ENCODE assay signal across 7 mouse cellular contexts in the genomic region with DNA sequence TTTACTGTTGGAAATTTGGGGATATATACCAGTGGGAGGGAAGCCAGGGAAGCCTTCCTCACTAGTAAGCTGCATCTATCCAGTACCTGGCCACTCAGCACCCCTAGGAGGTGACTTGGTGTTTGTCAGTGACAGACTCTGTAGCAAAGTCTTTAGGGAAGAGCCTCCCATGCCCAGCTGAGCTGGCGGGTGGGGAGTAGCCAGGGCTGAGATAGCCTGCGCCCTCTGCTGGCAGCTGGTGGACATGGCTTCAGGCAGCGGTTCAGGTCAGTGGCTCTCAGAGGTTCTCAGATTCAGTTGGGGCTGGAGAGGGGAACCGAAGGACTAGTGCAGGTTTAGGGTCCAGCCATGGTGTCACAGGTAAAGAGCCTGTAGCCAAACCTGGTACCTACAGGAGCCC. TPM values are rescaled to one million over a fixed set of nuclear protein-coding genes. Genes with fewer than 3 reads are reported as not detected.
A peak's percentile ranks its signal among the peaks of the same experiment; 100 is the strongest.
DNase-seq lines count a peak whose midpoint lies in the region; ATAC-seq and TF ChIP-seq lines count a peak whose summit lies in the region.

No protein-coding gene starts in this region.

- peaks cover 12% of the 10 kb centered on the region for H3K36me3 ChIP-seq in forebrain, embryonic 16.5 days (ENCODE audit: control insufficient read depth, insufficient read depth)
- H3K36me3 ChIP-seq in hindbrain, embryonic 13.5 days = peaks cover 42% of the 10 kb centered on the region
- peaks cover 4% of the 10 kb centered on the region; the same call in 1 of the 2 replicates for H3K36me3 ChIP-seq in midbrain, embryonic 11.5 days (ENCODE audit: control insufficient read depth, insufficient read depth, low read length)
- peaks cover 9% of the 10 kb centered on the region for H3K36me3 ChIP-seq in small intestine, adult 2 months (ENCODE audit: control insufficient read depth, insufficient read depth, low read length)

- H3K27me3 ChIP-seq in forebrain, embryonic 16.5 days (replicated peaks; ENCODE audit: control insufficient read depth, insufficient read depth, low read length) = no peaks in the 10 kb centered on the region
- no peaks in the 10 kb centered on the region for H3K27me3 ChIP-seq in hindbrain, embryonic 13.5 days
- H3K27me3 ChIP-seq in midbrain, embryonic 11.5 days (ENCODE audit: control insufficient read depth, insufficient read depth, low read length) = no peaks in the 10 kb centered on the region
- H3K27me3 ChIP-seq in small intestine, adult 2 months (ENCODE audit: control insufficient read depth, insufficient read depth, low read length) = no peaks in the 10 kb centered on the region

- no peak overlapping the region for H3K9ac ChIP-seq in forebrain, embryonic 16.5 days (replicated peaks; ENCODE audit: low read depth, low read length)
- H3K9ac ChIP-seq in hindbrain, embryonic 13.5 days = no peak overlapping the region
- H3K9ac ChIP-seq in midbrain, embryonic 11.5 days (ENCODE audit: low read length) = no peak overlapping the region

- TF ChIP-seq CTCF in small intestine, adult 2 months (IDR thresholded peaks at IDR 0.05; ENCODE audit: extremely low read depth, insufficient read length, insufficient replicate concordance, low read depth, low read length) = peak; percentile 94

- no peak overlapping the region for H3K4me2 ChIP-seq in forebrain, embryonic 16.5 days (ENCODE audit: low read length)
- no peak overlapping the region for H3K4me2 ChIP-seq in hindbrain, embryonic 13.5 days
- no peak overlapping the region for H3K4me2 ChIP-seq in midbrain, embryonic 11.5 days

- no peak for TF ChIP-seq POLR2A in small intestine, adult 2 months (IDR thresholded peaks at IDR 0.05; ENCODE audit: low read depth, low read length)

- DNase-seq in NIH3T3 (ENCODE audit: low read depth) = peak; percentile 86
- peak; percentile 70 for DNase-seq in c-Kit-positive CD71-positive TER-119-positive erythroid progenitor cells, embryonic 14.5 days (ENCODE audit: low spot score)
- peak; percentile 40 to 45 for DNase-seq in layer of hippocampus, postnatal 36 days
- peak; percentile 97 for DNase-seq in midbrain, embryonic 11.5 days (ENCODE audit: low spot score, missing footprints)

- H3K27ac ChIP-seq in forebrain, embryonic 16.5 days (ENCODE audit: low read length) = no peak overlapping the region
- no peak overlapping the region for H3K27ac ChIP-seq in hindbrain, embryonic 13.5 days
- no peak overlapping the region for H3K27ac ChIP-seq in midbrain, embryonic 11.5 days (ENCODE audit: low read depth, low read length)
- H3K27ac ChIP-seq in small intestine, adult 2 months (ENCODE audit: insufficient read depth, low read depth, low read length) = no peak overlapping the region

- H3K4me3 ChIP-seq in forebrain, embryonic 16.5 days (replicated peaks; ENCODE audit: low read length) = no peak overlapping the region
- H3K4me3 ChIP-seq in hindbrain, embryonic 13.5 days = no peak overlapping the region
- H3K4me3 ChIP-seq in midbrain, embryonic 11.5 days (ENCODE audit: low read depth, low read length) = no peak overlapping the region
- H3K4me3 ChIP-seq in small intestine, adult 2 months (ENCODE audit: low read depth, low read length) = no peak overlapping the region

- peak; percentile 53; the same call in 1 of the 2 replicates for ATAC-seq in forebrain, embryonic 16.5 days
- ATAC-seq in hindbrain, embryonic 13.5 days (ENCODE audit: low FRiP score) = 0 out of 2 replicates have a peak, but pooled peaks have one; percentile 31
- ATAC-seq in midbrain, embryonic 11.5 days (ENCODE audit: low FRiP score) = peak; percentile 64

- 8% methylated on average over 4 of the region's 4 CpGs for WGBS in forebrain, embryonic 16.5 days
- 10% methylated on average over 4 of the region's 4 CpGs for WGBS in hindbrain, embryonic 13.5 days
- WGBS in midbrain, embryonic 11.5 days = 12% methylated on average over 4 of the region's 4 CpGs
- WGBS in small intestine, adult 2 months = under 1% methylated on average over 4 of the region's 4 CpGs

- H3K9me3 ChIP-seq in forebrain, embryonic 16.5 days (ENCODE audit: control insufficient read depth, low read length) = no peaks in the 10 kb centered on the region
- H3K9me3 ChIP-seq in hindbrain, embryonic 13.5 days = no peaks in the 10 kb centered on the region
- H3K9me3 ChIP-seq in midbrain, embryonic 11.5 days (ENCODE audit: control insufficient read depth, low read length) = no peaks in the 10 kb centered on the region

- H3K4me1 ChIP-seq in forebrain, embryonic 16.5 days (replicated peaks; ENCODE audit: control insufficient read depth, insufficient read depth, low read length) = peaks cover 3% of the 10 kb centered on the region; the same call in 1 of the 2 replicates
- H3K4me1 ChIP-seq in hindbrain, embryonic 13.5 days (replicated peaks) = no peaks in the 10 kb centered on the region; the same call in 1 of the 2 replicates
- H3K4me1 ChIP-seq in midbrain, embryonic 11.5 days (ENCODE audit: control insufficient read depth, insufficient read depth, low read length) = no peaks in the 10 kb centered on the region
- H3K4me1 ChIP-seq in small intestine, adult 2 months (ENCODE audit: control insufficient read depth, insufficient read depth, insufficient read length, low read length) = peaks cover 10% of the 10 kb centered on the region

RNA-seq across cellular contexts. Expression of a gene that starts 31.4 kb away (rescaled TPM):
- polyA plus RNA-seq in forebrain, embryonic 16.5 days (2015; fragmentation: Nextera tagmentation; extraction: Ambion mirVana) = 2.9 and 3.3 TPM in 2 replicates
- polyA plus RNA-seq in hindbrain, embryonic 13.5 days (2015; fragmentation: Nextera tagmentation; extraction: Ambion mirVana) = 2.9 and 4.1 TPM in 2 replicates
- total RNA-seq in layer of hippocampus, postnatal 36 days (2021) = 1 to 10 TPM; 1.8 to 2.7 TPM
- polyA plus RNA-seq in midbrain, embryonic 11.5 days (2014; fragmentation: Nextera tagmentation; extraction: Ambion mirVana) = 4.8 and 5.7 TPM in 2 replicates
- 10.8 and 11.2 TPM in 2 replicates for polyA plus RNA-seq in small intestine, adult 2 months (2012; rRNA removed)

RNA-seq across cellular contexts. Expression of a gene that starts 53.9 kb away (rescaled TPM):
- polyA plus RNA-seq in forebrain, embryonic 16.5 days (2015; fragmentation: Nextera tagmentation; extraction: Ambion mirVana) = 98.7 and 104 TPM in 2 replicates
- polyA plus RNA-seq in hindbrain, embryonic 13.5 days (2015; fragmentation: Nextera tagmentation; extraction: Ambion mirVana) = 112 and 115 TPM in 2 replicates
- total RNA-seq in layer of hippocampus, postnatal 36 days (2021) = 10 to 100 TPM; 43.2 to 44.8 TPM
- polyA plus RNA-seq in midbrain, embryonic 11.5 days (2014; fragmentation: Nextera tagmentation; extraction: Ambion mirVana) = 45.6 and 51.7 TPM in 2 replicates
- polyA plus RNA-seq in small intestine, adult 2 months (2012; rRNA removed) = 6.7 and 8.1 TPM in 2 replicates

Comparison
In these comparisons a context has a peak if more than half of its experiments do, and no peak if none do; other contexts are left out.
1. DNase-seq: peak in every context shown above with its lines; median percentile 97 in midbrain, embryonic 11.5 days; 86 in NIH3T3; 70 in c-Kit-positive CD71-positive TER-119-positive erythroid progenitor cells, embryonic 14.5 days; 42 in layer of hippocampus, postnatal 36 days.